Comparison of ENCODE assay signal across 9 mouse cellular contexts in the genomic region with DNA sequence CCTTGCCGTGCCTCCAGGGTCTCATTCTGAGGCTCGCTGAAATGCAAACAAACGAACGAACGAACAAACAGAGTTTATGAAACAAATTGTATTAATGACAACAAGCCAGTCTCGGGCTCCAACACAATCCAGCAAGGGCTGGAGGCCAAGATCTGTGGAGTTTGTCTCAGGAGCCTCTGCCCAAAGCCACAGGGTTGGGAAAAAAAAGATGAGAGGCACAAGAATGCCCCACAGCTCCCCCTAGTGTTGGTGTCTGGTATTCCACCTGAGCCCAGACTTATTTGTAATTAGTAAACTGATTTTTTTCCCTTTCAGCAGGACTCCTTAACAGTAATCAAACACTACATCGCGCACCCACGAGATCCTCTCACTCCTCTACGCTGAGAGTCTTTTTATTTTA. TPM values are rescaled to one million over a fixed set of nuclear protein-coding genes. Genes with fewer than 3 reads are reported as not detected.
DNase-seq lines count a peak whose midpoint lies in the region; ATAC-seq and TF ChIP-seq lines count a peak whose summit lies in the region.
"Had no signal": no experiment of that assay in that cellular context is flagged by ENCODE, and none has a peak within 500 bp of the region (broad histone marks: within the 10 kb centered on the region; RNA-seq: fewer than 3 reads in every experiment).

No protein-coding gene starts in this region.

- dilution Hi-C loops in CH12.LX (cut with MboI; ENCODE audit: extremely low pct_ligation_motif_present, extremely low pct_unique_long_range_greater_than_20kb, low sequenced_read_pairs): no loop called here

- no peak overlapping the region for H3K27ac ChIP-seq in forebrain, embryonic 14.5 days (ENCODE audit: low read depth, low read length)
- no peak overlapping the region for H3K27ac ChIP-seq in forebrain, embryonic 16.5 days (ENCODE audit: low read length)
- no peak overlapping the region for H3K27ac ChIP-seq in CH12.LX (ENCODE audit: insufficient read depth, low read depth)
- H3K27ac ChIP-seq in small intestine, adult 2 months (ENCODE audit: insufficient read depth, low read depth, low read length): no peak overlapping the region
- H3K27ac ChIP-seq: limb, embryonic 15.5 days had no signal

- H3K27me3 ChIP-seq in forebrain, embryonic 14.5 days (replicated peaks; ENCODE audit: control insufficient read depth, insufficient read depth, low read length): no peaks in the 10 kb centered on the region
- H3K27me3 ChIP-seq in forebrain, embryonic 16.5 days (replicated peaks; ENCODE audit: control insufficient read depth, insufficient read depth, low read length): no peaks in the 10 kb centered on the region
- H3K27me3 ChIP-seq in CH12.LX (replicated peaks): no peaks in the 10 kb centered on the region
- no peaks in the 10 kb centered on the region for H3K27me3 ChIP-seq in small intestine, adult 2 months (ENCODE audit: control insufficient read depth, insufficient read depth, low read length)
- H3K27me3 ChIP-seq: limb, embryonic 15.5 days had no signal

- TF ChIP-seq RAD21 in CH12.LX (IDR thresholded peaks at IDR 0.05; ENCODE audit: low read depth, low read length): peak; percentile 90

- 58% methylated on average over 10 of the region's 10 CpGs for WGBS in forebrain, embryonic 14.5 days
- WGBS in forebrain, embryonic 16.5 days: 50% methylated on average over 10 of the region's 10 CpGs
- 27% methylated on average over 10 of the region's 10 CpGs for WGBS in large intestine, adult 2 months
- WGBS in small intestine, adult 2 months: 32% methylated on average over 10 of the region's 10 CpGs

- TF ChIP-seq CTCF in CH12.LX (conservative IDR thresholded peaks at IDR 0.05 in 1 of 2, IDR thresholded peaks at IDR 0.05 in 1 of 2; ENCODE audit: low read depth in 2 of 2, low read length in 2 of 2): peak; percentile 85 to 89
- TF ChIP-seq CTCF in small intestine, adult 2 months (IDR thresholded peaks at IDR 0.05; ENCODE audit: extremely low read depth, insufficient read length, insufficient replicate concordance, low read depth, low read length): peak; percentile 75; the same call in 1 of the 2 replicates

- no peaks in the 10 kb centered on the region for H3K9me3 ChIP-seq in forebrain, embryonic 14.5 days (replicated peaks; ENCODE audit: control insufficient read depth, low read length)
- H3K9me3 ChIP-seq in forebrain, embryonic 16.5 days (ENCODE audit: control insufficient read depth, low read length): no peaks in the 10 kb centered on the region
- peaks cover 4% of the 10 kb centered on the region for H3K9me3 ChIP-seq in CH12.LX (replicated peaks; ENCODE audit: low read length)
- H3K9me3 ChIP-seq: limb, embryonic 15.5 days had no signal

- no peak overlapping the region for H3K9ac ChIP-seq in forebrain, embryonic 14.5 days (ENCODE audit: low read length)
- H3K9ac ChIP-seq in forebrain, embryonic 16.5 days (replicated peaks; ENCODE audit: low read depth, low read length): no peak overlapping the region
- no peak overlapping the region for H3K9ac ChIP-seq in CH12.LX (ENCODE audit: insufficient read depth, low read depth)
- H3K9ac ChIP-seq: limb, embryonic 15.5 days had no signal

- peak; percentile 75 for DNase-seq in forebrain, embryonic 14.5 days (ENCODE audit: low spot score)
- peak; percentile 69 for DNase-seq in CH12.LX (ENCODE audit: extremely low read depth)
- DNase-seq in c-Kit-positive CD71-negative TER-119-negative erythroid progenitor cells, embryonic 14.5 days (ENCODE audit: low read depth): peak; percentile 36
- peak; percentile 37 to 44 for DNase-seq in gastrocnemius, adult 8-10 months (ENCODE audit: low spot score in 2 of 2)
- DNase-seq in large intestine, adult 2 months (ENCODE audit: low read depth, low spot score): peak; percentile 6
- peak; percentile 83 for DNase-seq in lung, postnatal 36 days

- H3K4me2 ChIP-seq in forebrain, embryonic 14.5 days (ENCODE audit: low read length): no peak overlapping the region
- H3K4me2 ChIP-seq in forebrain, embryonic 16.5 days (ENCODE audit: low read length): no peak overlapping the region
- no peak overlapping the region for H3K4me2 ChIP-seq in CH12.LX (ENCODE audit: insufficient read depth, low read depth, poor library complexity, severe bottlenecking)
- H3K4me2 ChIP-seq: limb, embryonic 15.5 days had no signal

- no peaks in the 10 kb centered on the region for H3K4me1 ChIP-seq in forebrain, embryonic 14.5 days (ENCODE audit: control insufficient read depth, insufficient read depth, low read length)
- no peaks in the 10 kb centered on the region for H3K4me1 ChIP-seq in forebrain, embryonic 16.5 days (replicated peaks; ENCODE audit: control insufficient read depth, insufficient read depth, low read length)
- peaks cover 3 to 12% of the 10 kb centered on the region in 2 experiments for H3K4me1 ChIP-seq in CH12.LX (ENCODE audit: control insufficient read depth in 1 of 2, insufficient read depth in 2 of 2)
- H3K4me1 ChIP-seq in small intestine, adult 2 months (ENCODE audit: control insufficient read depth, insufficient read depth, insufficient read length, low read length): no peaks in the 10 kb centered on the region
- H3K4me1 ChIP-seq: limb, embryonic 15.5 days had no signal

- H3K36me3 ChIP-seq in forebrain, embryonic 14.5 days (ENCODE audit: control insufficient read depth, insufficient read depth, low read length): no peaks in the 10 kb centered on the region
- no peaks in the 10 kb centered on the region for H3K36me3 ChIP-seq in forebrain, embryonic 16.5 days (ENCODE audit: control insufficient read depth, insufficient read depth)
- H3K36me3 ChIP-seq in CH12.LX (replicated peaks in 1 of 2; ENCODE audit: control insufficient read depth in 1 of 2, insufficient read depth in 1 of 2, low read length in 1 of 2): no peaks in the 10 kb centered on the region
- H3K36me3 ChIP-seq in small intestine, adult 2 months (ENCODE audit: control insufficient read depth, insufficient read depth, low read length): no peaks in the 10 kb centered on the region
- H3K36me3 ChIP-seq: limb, embryonic 15.5 days had no signal

- H3K79me2 ChIP-seq in CH12.LX (replicated peaks; ENCODE audit: control insufficient read depth, extremely low read depth, insufficient read depth, poor library complexity, severe bottlenecking): no peaks in the 10 kb centered on the region

- TF ChIP-seq EP300 in CH12.LX (IDR thresholded peaks at IDR 0.05; ENCODE audit: low read length): no peak

- no peak for TF ChIP-seq POLR2A in CH12.LX (IDR thresholded peaks at IDR 0.05; ENCODE audit: low read depth, low read length)
- TF ChIP-seq POLR2A in small intestine, adult 2 months (IDR thresholded peaks at IDR 0.05; ENCODE audit: low read depth, low read length): no peak

- ATAC-seq in forebrain, embryonic 14.5 days: no peak
- ATAC-seq in forebrain, embryonic 16.5 days: no peak

- in situ Hi-C loops in CH12.LX (cut with MboI; ENCODE audit: low pct_ligation_motif_present, low pct_unique_long_range_greater_than_20kb, low sequenced_read_pairs): loop anchor here (5.0 to 10.0 kb wide), 3 partner anchors 118 to 308 kb away; no protein-coding TSS in a partner anchor

- no peak overlapping the region for H3K4me3 ChIP-seq in forebrain, embryonic 14.5 days (ENCODE audit: low read depth, low read length)
- no peak overlapping the region for H3K4me3 ChIP-seq in forebrain, embryonic 16.5 days (replicated peaks; ENCODE audit: low read length)
- H3K4me3 ChIP-seq in CH12.LX (replicated peaks in 1 of 3; ENCODE audit: low read depth in 2 of 3, low read length in 2 of 3, poor library complexity in 1 of 3): no peak overlapping the region
- no peak overlapping the region for H3K4me3 ChIP-seq in small intestine, adult 2 months (ENCODE audit: low read depth, low read length)
- H3K4me3 ChIP-seq: limb, embryonic 15.5 days had no signal

TF ChIP-seq in CH12.LX, 34 proteins besides CTCF, POLR2A, EP300 and RAD21:
- TF ChIP-seq MEF2A (IDR thresholded peaks at IDR 0.05; ENCODE audit: borderline replicate concordance, low read depth, low read length) (no peak), RCOR1 (conservative IDR thresholded peaks at IDR 0.05; ENCODE audit: low read depth, low read length) (no peak), ZKSCAN1 (IDR thresholded peaks at IDR 0.05; ENCODE audit: borderline replicate concordance, low read depth, low read length) (no peak), ZNF384 (IDR thresholded peaks at IDR 0.05; ENCODE audit: low read depth, low read length) (peak; percentile 91), UBTF (IDR thresholded peaks at IDR 0.05; ENCODE audit: low read depth, low read length) (no peak), IRF4 (IDR thresholded peaks at IDR 0.05; ENCODE audit: low read depth, low read length) (peak; percentile 56; the same call in 1 of the 2 replicates), SIN3A (IDR thresholded peaks at IDR 0.05; ENCODE audit: low read length) (no peak), NELFE (IDR thresholded peaks at IDR 0.05; ENCODE audit: low read depth, low read length) (no peak), HCFC1 (IDR thresholded peaks at IDR 0.05; ENCODE audit: low read depth, low read length) (no peak), ELF1 (IDR thresholded peaks at IDR 0.05; ENCODE audit: low read depth, low read length) (no peak), SMC3 (IDR thresholded peaks at IDR 0.05; ENCODE audit: low read depth, low read length) (peak; percentile 86), ZC3H11A (IDR thresholded peaks at IDR 0.05; ENCODE audit: low read depth, low read length) (peak; percentile 71)

RNA-seq across cellular contexts. Expression of a gene that starts 48.6 kb away (rescaled TPM):
- 0.18 TPM in 1 of 2 replicates, not detected in the other for polyA plus RNA-seq in forebrain, embryonic 14.5 days (2014; fragmentation: Nextera tagmentation; extraction: Ambion mirVana)
- polyA plus RNA-seq in forebrain, embryonic 16.5 days (2015; fragmentation: Nextera tagmentation; extraction: Ambion mirVana): 0.24 TPM in 1 of 2 replicates, not detected in the other
- 1.4 and 2.0 TPM in 2 replicates for total RNA-seq in CH12.LX (2012; rRNA removed)
- total RNA-seq in CH12.LX (2014; rRNA removed): 0.47 TPM in 1 of 2 replicates, not detected in the other
- polyA plus RNA-seq in CH12.LX (2012; ENCODE audit: insufficient read length, low read depth): 0.61 and 0.89 TPM in 2 replicates
- total RNA-seq in gastrocnemius, adult 8-10 months (2022): under 1 TPM in 1 of 4 experiments, not detected in 3; 0.32 TPM
- 3.7 and 5.3 TPM in 2 replicates for polyA plus RNA-seq in large intestine, adult 2 months (2012; rRNA removed)
- polyA plus RNA-seq in small intestine, adult 2 months (2012; rRNA removed): 2.1 and 3.1 TPM in 2 replicates

Comparison
In these comparisons a context has a peak if more than half of its experiments do, and no peak if none do; other contexts are left out.
1. DNase-seq: peak in every context shown above with its lines; median percentile 83 in lung, postnatal 36 days; 75 in forebrain, embryonic 14.5 days; 69 in CH12.LX; 40 in gastrocnemius, adult 8-10 months; 36 in c-Kit-positive CD71-negative TER-119-negative erythroid progenitor cells, embryonic 14.5 days; 6 in large intestine, adult 2 months.